Mouse (Mus musculus): ENCODE results near the gene Gpc3.

DNA sequence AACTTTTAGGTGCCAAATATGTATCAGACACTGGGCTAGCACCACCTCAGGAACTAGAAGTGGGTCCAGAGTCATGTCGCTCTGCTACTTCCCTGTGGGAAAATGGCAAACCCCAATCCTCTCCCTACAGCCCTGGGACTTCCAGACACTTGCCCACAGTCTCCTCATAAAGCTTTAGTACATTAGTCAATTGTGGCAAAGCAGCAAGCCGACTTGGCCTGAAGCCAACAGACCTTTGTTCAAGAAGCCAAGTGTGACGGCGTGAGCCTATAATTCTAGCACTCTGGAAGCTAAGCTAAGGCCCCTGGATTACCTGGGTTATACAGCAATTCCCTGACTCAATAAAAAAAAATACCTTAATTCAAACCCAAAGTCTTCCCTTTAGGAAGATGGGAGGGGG lies 80.7 kb downstream of the Gpc3 start:
- TF ChIP-seq POLR2A (IDR thresholded peaks at IDR 0.05; ENCODE audit: extremely low read depth, insufficient read depth, low read length) (no peak), CTCF (IDR thresholded peaks at IDR 0.05; ENCODE audit: extremely low read depth, insufficient read depth, low read length) (no peak)

All from cortical plate, adult 2 months (tissue).